ENCODE assay signal across 7 mouse cellular contexts in the genomic region with DNA sequence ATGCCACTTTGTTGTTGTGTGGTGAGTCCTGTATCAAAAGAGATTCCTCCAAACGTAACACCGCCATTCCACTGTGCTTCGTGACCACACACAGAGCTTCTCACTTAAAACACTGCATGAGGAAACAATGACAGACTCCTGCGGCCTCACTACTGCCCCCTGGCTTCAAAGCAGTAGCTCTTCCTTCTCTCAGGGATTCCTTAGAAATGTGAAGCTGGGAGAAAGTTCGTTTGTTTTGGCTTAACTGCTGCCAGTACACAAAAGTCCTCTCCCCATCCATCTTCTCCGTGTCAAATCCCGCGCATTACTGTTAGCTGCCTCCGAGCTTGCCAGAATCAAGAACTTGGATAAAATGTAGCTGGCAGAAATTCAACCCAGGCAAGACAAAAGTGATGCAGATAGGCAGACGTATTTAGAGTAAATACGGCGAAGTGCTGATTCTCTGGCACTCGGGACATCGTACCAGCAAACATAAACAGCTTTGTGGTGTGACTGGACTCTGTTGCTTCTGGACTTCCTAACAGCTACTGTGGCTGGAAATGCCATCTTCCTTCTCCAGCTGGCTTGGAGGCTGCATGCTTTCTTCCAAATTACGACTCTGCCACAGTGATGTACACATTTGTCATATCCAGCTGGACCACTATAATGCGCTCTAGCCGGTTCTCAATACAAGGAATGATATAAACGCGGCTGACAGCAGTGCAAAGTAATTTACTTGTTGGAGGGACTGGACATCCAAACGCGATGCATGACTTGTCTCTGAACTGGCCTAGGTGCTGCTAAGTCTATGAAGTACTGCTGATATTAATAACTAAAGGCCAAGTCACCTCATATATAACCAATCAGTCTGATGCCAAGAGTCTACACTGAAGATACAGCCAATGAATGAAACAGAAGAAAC. TPM values are rescaled to one million over a fixed set of nuclear protein-coding genes. Genes with fewer than 3 reads are reported as not detected.
A peak's percentile ranks its signal among the peaks of the same experiment; 100 is the strongest.
DNase-seq lines count a peak whose midpoint lies in the region; ATAC-seq and TF ChIP-seq lines count a peak whose summit lies in the region.

No protein-coding gene starts in this region.

- no peaks in the 10 kb centered on the region for H3K27me3 ChIP-seq in heart, postnatal 0 days (ENCODE audit: control insufficient read depth, insufficient read depth, low read length)
- H3K27me3 ChIP-seq in midbrain, embryonic 13.5 days, result no peaks in the 10 kb centered on the region
- no peaks in the 10 kb centered on the region for H3K27me3 ChIP-seq in stomach, embryonic 16.5 days (ENCODE audit: control insufficient read depth, insufficient read depth, low read length)

- peak overlapping the region; percentile 45 for H3K4me2 ChIP-seq in heart, postnatal 0 days (ENCODE audit: low read depth, low read length)
- 0 out of 2 replicates have a peak overlapping the region, but pooled peaks have one; percentile 9 for H3K4me2 ChIP-seq in midbrain, embryonic 13.5 days (replicated peaks)
- H3K4me2 ChIP-seq in stomach, embryonic 16.5 days (ENCODE audit: low read depth, low read length), result peak overlapping the region; percentile 26

- TF ChIP-seq CTCF in heart, postnatal 0 days (IDR thresholded peaks at IDR 0.05; ENCODE audit: low read depth), result peak; percentile 77

- H3K36me3 ChIP-seq in heart, postnatal 0 days (replicated peaks; ENCODE audit: control insufficient read depth, insufficient read depth, low read length), result no peaks in the 10 kb centered on the region
- H3K36me3 ChIP-seq in midbrain, embryonic 13.5 days, result no peaks in the 10 kb centered on the region
- no peaks in the 10 kb centered on the region for H3K36me3 ChIP-seq in stomach, embryonic 16.5 days (ENCODE audit: control insufficient read depth, insufficient read depth, low read length)

- H3K27ac ChIP-seq in heart, postnatal 0 days (ENCODE audit: low read depth), result no peak overlapping the region
- no peak overlapping the region for H3K27ac ChIP-seq in midbrain, embryonic 13.5 days
- no peak overlapping the region for H3K27ac ChIP-seq in stomach, embryonic 16.5 days (ENCODE audit: low read length)

- peak overlapping the region; percentile 19 for H3K4me3 ChIP-seq in heart, postnatal 0 days (ENCODE audit: low read depth, low read length)
- no peak overlapping the region for H3K4me3 ChIP-seq in midbrain, embryonic 13.5 days (replicated peaks)
- H3K4me3 ChIP-seq in stomach, embryonic 16.5 days (replicated peaks; ENCODE audit: low read length), result peak overlapping the region; percentile 9; the same call in 1 of the 2 replicates

- no peaks in the 10 kb centered on the region for H3K9me3 ChIP-seq in heart, postnatal 0 days (replicated peaks; ENCODE audit: control insufficient read depth, low read length)
- H3K9me3 ChIP-seq in midbrain, embryonic 13.5 days, result no peaks in the 10 kb centered on the region
- no peaks in the 10 kb centered on the region for H3K9me3 ChIP-seq in stomach, embryonic 16.5 days (replicated peaks; ENCODE audit: control insufficient read depth, low read length)

- peak; percentile 68 to 69 for DNase-seq in B cell, adult 2 months
- peak; percentile 45 for DNase-seq in heart, postnatal 0 days (ENCODE audit: low spot score)
- DNase-seq in kidney, postnatal 36 days, result peak; percentile 27 to 74

- H3K4me1 ChIP-seq in heart, postnatal 0 days (ENCODE audit: control insufficient read depth, insufficient read depth), result peaks cover 4% of the 10 kb centered on the region; the same call in 1 of the 2 replicates
- peaks cover 16% of the 10 kb centered on the region for H3K4me1 ChIP-seq in midbrain, embryonic 13.5 days (replicated peaks)
- peaks cover 9% of the 10 kb centered on the region; the same call in 1 of the 2 replicates for H3K4me1 ChIP-seq in stomach, embryonic 16.5 days (ENCODE audit: control insufficient read depth, insufficient read depth, low read length)

- ATAC-seq in CD4-positive, CD25-positive, alpha-beta regulatory T cell, adult 4 months, result peak; percentile 66
- peak; percentile 64 for ATAC-seq in common myeloid progenitor, adult 5-6 weeks (replicated peaks; ENCODE audit: low read depth, poor library complexity, severe bottlenecking)
- ATAC-seq in heart, postnatal 0 days (ENCODE audit: insufficient read depth, low read depth), result no peak
- ATAC-seq in midbrain, embryonic 13.5 days, result no peak
- no peak; the same call in 1 of the 2 replicates for ATAC-seq in stomach, embryonic 16.5 days (ENCODE audit: insufficient read depth, low FRiP score)

- WGBS in heart, postnatal 0 days, result 52% methylated on average over 21 of the region's 21 CpGs
- WGBS in midbrain, embryonic 13.5 days, result 51% methylated on average over 21 of the region's 21 CpGs
- 26% methylated on average over 21 of the region's 21 CpGs for WGBS in stomach, embryonic 16.5 days

- H3K9ac ChIP-seq in heart, postnatal 0 days (replicated peaks; ENCODE audit: low read depth, low read length), result no peak overlapping the region
- no peak overlapping the region for H3K9ac ChIP-seq in midbrain, embryonic 13.5 days (replicated peaks)
- H3K9ac ChIP-seq in stomach, embryonic 16.5 days (ENCODE audit: low read length), result no peak overlapping the region

- TF ChIP-seq EP300 in heart, postnatal 0 days (IDR thresholded peaks at IDR 0.05; ENCODE audit: low read depth), result no peak

RNA-seq across cellular contexts. Expression of gene Ifih1, which starts 2.4 kb away (rescaled TPM):
- polyA plus RNA-seq in CD4-positive, CD25-positive, alpha-beta regulatory T cell, adult 4 months (2017; shearing (Covaris generic)), result 10 to 100 TPM; 30.2 to 35.3 TPM
- total RNA-seq in common myeloid progenitor, adult 5-6 weeks (2017), result 27.3 and 29.9 TPM in 2 replicates
- 3.2 and 4.3 TPM in 2 replicates for total RNA-seq in heart, postnatal 0 days (2014; rRNA removed; ENCODE audit: low replicate concordance)
- polyA plus RNA-seq in heart, postnatal 0 days (2015; fragmentation: Nextera tagmentation; extraction: Ambion mirVana), result 2.1 TPM in 2 replicates
- 0.67 and 1.5 TPM in 2 replicates for polyA plus RNA-seq in midbrain, embryonic 13.5 days (2015; fragmentation: Nextera tagmentation; extraction: Ambion mirVana)
- 4.3 and 4.8 TPM in 2 replicates for polyA plus RNA-seq in stomach, embryonic 16.5 days (2015; fragmentation: Nextera tagmentation; extraction: Ambion mirVana)

RNA-seq across cellular contexts. Expression of gene Gca, which starts 20.4 kb away (rescaled TPM):
- polyA plus RNA-seq in CD4-positive, CD25-positive, alpha-beta regulatory T cell, adult 4 months (2017; shearing (Covaris generic)), result 1 to 10 TPM; 1.4 to 1.7 TPM
- total RNA-seq in common myeloid progenitor, adult 5-6 weeks (2017), result 3.1 and 4.0 TPM in 2 replicates
- 4.9 and 6.1 TPM in 2 replicates for total RNA-seq in heart, postnatal 0 days (2014; rRNA removed; ENCODE audit: low replicate concordance)
- polyA plus RNA-seq in heart, postnatal 0 days (2015; fragmentation: Nextera tagmentation; extraction: Ambion mirVana), result 17.8 and 18.5 TPM in 2 replicates
- polyA plus RNA-seq in midbrain, embryonic 13.5 days (2015; fragmentation: Nextera tagmentation; extraction: Ambion mirVana), result 3.2 and 3.7 TPM in 2 replicates
- 6.4 and 6.8 TPM in 2 replicates for polyA plus RNA-seq in stomach, embryonic 16.5 days (2015; fragmentation: Nextera tagmentation; extraction: Ambion mirVana)

Comparison
In these comparisons a context has a peak if more than half of its experiments do, and no peak if none do; other contexts are left out.
1. ATAC-seq: peak in CD4-positive, CD25-positive, alpha-beta regulatory T cell, adult 4 months (single experiment) and common myeloid progenitor, adult 5-6 weeks (single experiment); none in heart, postnatal 0 days (single experiment), midbrain, embryonic 13.5 days (single experiment) and stomach, embryonic 16.5 days (single experiment).
2. Peak in every context shown above with its lines, with median percentiles within 50 percentile points of each other: DNase-seq and H3K4me2 ChIP-seq.